Mouse (Mus musculus) heart, embryonic 14.5 days (tissue): ENCODE results near the gene Mpig6b. TPM values are rescaled to one million over a fixed set of nuclear protein-coding genes. Genes with fewer than 3 reads are reported as not detected.

Source experiments
- ATAC-seq: fragments of 200-750 bp; cut with Nextera tagmentation; 2 replicates; pipeline ENCODE4 v1.8.0; 2017; ENCODE audit warnings: low read depth, moderate TSS enrichment; ENCODE audit not compliant: insufficient number of reproducible peaks, insufficient read depth, low FRiP score
- H3K27ac ChIP-seq, 2 experiments: fragments of 200-500 bp in 1 of 2; fragments of 300-500 bp in 1 of 2; sonication (generic) in 1 of 2; replicated peaks in 1 of 2; 2 replicates each; pipeline ENCODE4 v1.5.1; 2012 to 2014; ENCODE audit warnings: low read depth in 2 of 2, low read length in 2 of 2, control low read depth in 1 of 2, mild to moderate bottlenecking in 1 of 2, mixed read lengths in 1 of 2; ENCODE audit not compliant: control insufficient read depth in 1 of 2, insufficient read depth in 1 of 2
- H3K27me3 ChIP-seq: fragments of 300-500 bp; sonication (generic); 2 replicates; pipeline ENCODE4 v1.6.1; 2014; ENCODE audit warnings: mild to moderate bottlenecking, low read length, control low read depth; ENCODE audit not compliant: control insufficient read depth, insufficient read depth
- H3K36me3 ChIP-seq: fragments of 300-500 bp; sonication (generic); 2 replicates; pipeline ENCODE4 v1.6.1; 2014; ENCODE audit warnings: mild to moderate bottlenecking, control low read depth, low read length, mixed read lengths; ENCODE audit not compliant: control insufficient read depth, insufficient read depth
- H3K4me1 ChIP-seq, 2 experiments: fragments of 200-500 bp in 1 of 2; fragments of 300-500 bp in 1 of 2; sonication (generic) in 1 of 2; 2 replicates each; pipeline ENCODE4 v1.6.1; 2012 to 2014; ENCODE audit warnings: low read length in 2 of 2, control low read depth in 1 of 2, mixed read lengths in 1 of 2; ENCODE audit not compliant: control insufficient read depth in 2 of 2, insufficient read depth in 2 of 2
- H3K4me2 ChIP-seq: fragments of 300-500 bp; sonication (generic); 2 replicates; pipeline ENCODE4 v1.6.1; 2014; ENCODE audit warnings: mild to moderate bottlenecking, low read length
- H3K4me3 ChIP-seq, 2 experiments: fragments of 200-500 bp in 1 of 2; fragments of 300-500 bp in 1 of 2; sonication (generic) in 1 of 2; 2 replicates each; pipeline ENCODE4 v1.5.1; 2012 to 2014; ENCODE audit warnings: low read length in 2 of 2, mild to moderate bottlenecking in 2 of 2, control low read depth in 1 of 2, low read depth in 1 of 2, moderate library complexity in 1 of 2; ENCODE audit not compliant: control insufficient read depth in 1 of 2, insufficient read depth in 1 of 2
- H3K9ac ChIP-seq: fragments of 300-500 bp; sonication (generic); 2 replicates; pipeline ENCODE4 v1.6.1; 2014; ENCODE audit warnings: mild to moderate bottlenecking, low read length
- H3K9me3 ChIP-seq: fragments of 300-500 bp; sonication (generic); 2 replicates; pipeline ENCODE4 v1.6.1; 2016; ENCODE audit warnings: low read length, control low read depth; ENCODE audit not compliant: control insufficient read depth
- WGBS: fragments of 180-500 bp; shearing (Covaris S2); extraction: QIAGEN DNeasy Blood & Tissue Kit; methylation state at CpG from one replicate; pipeline ENCODE4 v1.1.7; 2014; 5-methylcytosine and 5-hydroxymethylcytosine counted together
- polyA plus RNA-seq: library from polyadenylated mRNA; unstranded; fragments of >200 nt; fragmentation: Nextera tagmentation; extraction: Ambion mirVana; gene quantifications from 2 replicates; pipeline ENCODE4 v1.2.1, GENCODE M21; 2014

Gene Mpig6b
- 0.54 and 0.73 TPM in 2 replicates for polyA plus RNA-seq

- H3K4me2 ChIP-seq = peak within 1 kb of the TSS; percentile 67
- peaks cover 6 to 8% of the 10 kb centered on the region in 2 experiments; a peak in 2 of 4 replicates for H3K4me1 ChIP-seq
- no peak within 1 kb of the TSS for H3K27ac ChIP-seq
- WGBS = 48% methylated on average over 10 of the region's 10 CpGs
- H3K36me3 ChIP-seq = peaks cover 17% of the 10 kb centered on the region
- no peaks in the 10 kb centered on the region for H3K9me3 ChIP-seq
- H3K4me3 ChIP-seq = peak within 1 kb of the TSS; percentile 19 to 34
- no peak for ATAC-seq
- peak within 1 kb of the TSS; percentile 52 for H3K9ac ChIP-seq
- peaks cover 33% of the 10 kb centered on the region for H3K27me3 ChIP-seq
Measured at GRCm38 (mm10) chr17:35066084-35066483, at the start of gene Mpig6b. Mpig6b (minus strand) TSS chr17:35066184.

GRCm38 (mm10) chr17:35115046-35116019 is 49.3 kb upstream of the Mpig6b start, which contains the start of gene Ly6g5b:
Ly6g5b (minus strand) TSS chr17:35115428.
- no peaks in the 10 kb centered on the region for H3K27me3 ChIP-seq
- H3K36me3 ChIP-seq = peaks cover 60% of the 10 kb centered on the region
- peaks cover 2 to 7% of the 10 kb centered on the region in 2 experiments; a peak in 2 of 4 replicates for H3K4me1 ChIP-seq
- H3K27ac ChIP-seq = no peak within 1 kb of the TSS
- H3K9ac ChIP-seq = no peak within 1 kb of the TSS
- 80% methylated on average over 8 of the region's 8 CpGs for WGBS
- H3K4me3 ChIP-seq = no peak within 1 kb of the TSS
- H3K9me3 ChIP-seq = no peaks in the 10 kb centered on the region
- H3K4me2 ChIP-seq = no peak within 1 kb of the TSS
- no peak for ATAC-seq

GRCm38 (mm10) chr17:35111774-35112173 is 45.8 kb upstream of the Mpig6b start:
- Histone ChIP-seq H3K36me3 (peaks cover 30% of the 10 kb centered on the region), H3K4me1 (no peaks in the 10 kb centered on the region), H3K9me3 (no peaks in the 10 kb centered on the region), H3K4me2 (peak overlapping the region; percentile 31; the same call in 1 of the 2 replicates), H3K4me3 (no peak overlapping the region), H3K27ac (peak overlapping the region; percentile 61 to 65; a peak in 2 of 4 replicates), H3K9ac (0 out of 2 replicates have a peak overlapping the region, but pooled peaks have one; percentile 41), H3K27me3 (no peaks in the 10 kb centered on the region)
- no peak for ATAC-seq
- WGBS = 59% methylated on average over 9 of the region's 9 CpGs

- Histone ChIP-seq H3K27me3 (no peaks in the 10 kb centered on the region), H3K4me1 (peaks cover 5% of the 10 kb centered on the region in 2 experiments; a peak in 3 of 4 replicates), H3K4me2 (no peak within 1 kb of the TSS), H3K36me3 (peaks cover 16% of the 10 kb centered on the region), H3K27ac (no peak within 1 kb of the TSS), H3K4me3 (no peak within 1 kb of the TSS), H3K9ac (no peak within 1 kb of the TSS), H3K9me3 (no peaks in the 10 kb centered on the region)
- no peak for ATAC-seq
- 82% methylated on average over 6 of the region's 6 CpGs for WGBS
Measured at GRCm38 (mm10) chr17:35108097-35108496, 42.1 kb upstream of the Mpig6b start, which contains the start of gene Ly6g5c. Ly6g5c (plus strand) TSS chr17:35108279.

- Histone ChIP-seq H3K4me1 (peaks cover 7 to 12% of the 10 kb centered on the region in 2 experiments; a peak in 3 of 4 replicates), H3K9me3 (no peaks in the 10 kb centered on the region), H3K27me3 (no peaks in the 10 kb centered on the region), H3K4me3 (no peak overlapping the region), H3K4me2 (no peak overlapping the region), H3K27ac (no peak overlapping the region), H3K36me3 (peaks cover 31% of the 10 kb centered on the region), H3K9ac (no peak overlapping the region)
- WGBS = 68% methylated on average over 3 of the region's 3 CpGs
- ATAC-seq = no peak
Measured at GRCm38 (mm10) chr17:35106522-35106921, 40.5 kb upstream of the Mpig6b start.

GRCm38 (mm10) chr17:35105740-35106389 is 39.9 kb upstream of the Mpig6b start:
- peaks cover 7 to 12% of the 10 kb centered on the region in 2 experiments; a peak in 3 of 4 replicates for H3K4me1 ChIP-seq
- no peak overlapping the region for H3K4me3 ChIP-seq
- WGBS = 27% methylated on average over 13 of the region's 13 CpGs
- H3K27ac ChIP-seq = no peak overlapping the region
- 0 out of 2 replicates have a peak overlapping the region, but pooled peaks have one; percentile 38 for H3K9ac ChIP-seq
- peaks cover 38% of the 10 kb centered on the region for H3K36me3 ChIP-seq
- H3K4me2 ChIP-seq = 0 out of 2 replicates have a peak overlapping the region, but pooled peaks have one; percentile 11
- no peaks in the 10 kb centered on the region for H3K9me3 ChIP-seq
- H3K27me3 ChIP-seq = no peaks in the 10 kb centered on the region
- no peak for ATAC-seq

GRCm38 (mm10) chr17:35104754-35105153 is 38.8 kb upstream of the Mpig6b start:
- peaks cover 7 to 12% of the 10 kb centered on the region in 2 experiments; a peak in 3 of 4 replicates for H3K4me1 ChIP-seq
- 58% methylated on average over 6 of the region's 6 CpGs for WGBS
- no peak overlapping the region for H3K9ac ChIP-seq
- no peak overlapping the region for H3K27ac ChIP-seq
- no peak overlapping the region for H3K4me3 ChIP-seq
- ATAC-seq = no peak
- H3K27me3 ChIP-seq = no peaks in the 10 kb centered on the region
- H3K36me3 ChIP-seq = peaks cover 49% of the 10 kb centered on the region
- no peak overlapping the region for H3K4me2 ChIP-seq
- H3K9me3 ChIP-seq = no peaks in the 10 kb centered on the region
